Mouse (Mus musculus): ENCODE results near the gene Pctp.

Pctp gene

DNA sequence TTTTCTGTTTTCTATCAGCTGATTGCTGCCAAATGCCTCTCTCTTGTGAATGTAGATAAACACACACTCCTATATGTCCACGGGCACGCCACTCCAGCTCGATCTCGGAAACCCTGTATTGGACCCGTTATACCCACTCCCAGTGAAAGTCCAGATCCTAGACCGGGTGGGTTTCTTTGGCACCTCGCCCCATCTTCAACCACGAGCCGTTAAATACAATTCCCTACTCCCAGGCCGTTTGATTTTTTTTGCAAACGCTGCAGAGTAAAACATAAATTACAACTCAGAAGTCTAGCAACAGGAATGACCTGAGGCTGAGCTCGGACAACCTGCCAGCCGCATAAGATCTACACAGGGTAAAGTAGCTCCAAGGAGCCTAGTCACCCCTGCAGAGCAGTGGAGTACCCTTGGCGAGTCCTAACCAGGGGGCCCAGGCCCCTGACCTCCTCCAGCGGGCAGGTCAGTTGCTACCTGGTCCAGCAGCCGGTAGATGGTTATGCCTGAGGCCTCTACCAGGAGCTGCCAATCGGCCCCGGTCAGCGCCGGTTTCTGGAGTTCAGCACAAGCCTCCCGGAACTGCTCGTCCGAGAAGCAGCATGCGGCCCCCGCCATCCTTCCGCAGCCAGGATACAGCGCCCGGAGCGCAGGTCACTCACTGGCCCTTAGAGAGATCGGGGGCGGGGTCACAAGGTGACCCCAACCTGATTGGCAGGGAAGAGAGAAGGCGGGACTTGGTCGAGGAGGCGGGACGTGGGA is at the start of gene Pctp:
Pctp (minus strand) TSS at position 664 of the 756 bp plus-strand sequence.
- DNase-seq (ENCODE audit: low spot score) = peak; percentile 75

DNA sequence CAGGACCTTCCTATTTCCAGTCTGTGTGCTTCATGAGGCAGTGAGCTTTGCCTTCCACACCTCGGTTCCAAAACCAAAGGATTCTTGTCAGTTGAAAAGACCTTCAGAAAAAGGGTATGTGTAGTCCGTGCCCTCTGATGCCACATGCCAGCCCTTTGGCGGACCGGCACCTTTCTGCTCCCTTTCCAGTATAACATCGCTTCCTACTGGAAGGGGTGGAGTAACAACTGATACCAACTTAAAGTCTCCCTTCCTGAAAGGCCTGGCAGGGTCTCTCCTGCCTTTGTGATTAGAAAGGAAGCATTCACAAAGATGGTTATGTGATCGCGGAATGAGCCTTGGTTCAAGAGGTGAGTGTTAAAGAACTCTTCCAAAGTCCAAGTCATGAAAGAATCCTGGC is 47.3 kb upstream of the Pctp start:
- no peak for DNase-seq (ENCODE audit: low spot score)

DNA sequence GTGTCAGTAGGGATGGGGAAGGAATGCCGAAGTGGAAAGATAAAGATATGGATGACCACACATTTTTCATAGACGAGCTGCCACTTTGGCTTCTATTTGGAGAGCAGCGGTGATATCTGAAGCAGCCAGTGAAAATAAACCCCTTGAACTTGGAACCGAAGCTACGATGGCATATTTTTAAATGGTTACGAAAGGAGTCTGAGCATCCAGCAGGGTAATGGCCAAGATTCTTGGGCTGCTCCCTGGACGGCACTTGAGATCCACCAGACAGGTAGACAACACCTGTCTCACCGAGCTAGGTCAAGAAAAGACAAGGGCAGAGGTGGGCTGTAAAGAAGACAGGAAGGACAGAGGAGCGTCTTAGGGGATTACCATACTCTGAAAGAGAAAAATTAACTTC is 44.6 kb upstream of the Pctp start:
- no peak for DNase-seq (ENCODE audit: low spot score)

DNA sequence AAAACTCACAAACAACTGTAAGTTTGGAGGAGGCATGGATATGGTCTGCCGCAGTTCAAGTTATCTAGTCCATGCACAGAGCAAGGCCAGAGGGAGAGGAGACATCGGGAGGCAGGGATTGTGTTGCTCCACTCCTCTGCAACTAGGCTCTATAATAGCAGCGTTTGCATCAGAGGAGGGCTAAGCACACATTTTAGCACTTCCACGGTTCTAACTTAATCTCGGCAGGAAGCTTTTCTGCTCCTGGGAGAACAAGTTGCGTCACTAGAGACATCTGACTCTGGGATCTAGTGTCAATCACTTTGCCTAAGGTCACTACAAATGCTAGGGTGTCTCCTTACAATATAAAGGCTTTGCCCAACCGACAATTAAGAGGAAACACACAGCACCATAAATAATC is 43.5 kb upstream of the Pctp start:
- no peak for DNase-seq (ENCODE audit: low spot score)

DNA sequence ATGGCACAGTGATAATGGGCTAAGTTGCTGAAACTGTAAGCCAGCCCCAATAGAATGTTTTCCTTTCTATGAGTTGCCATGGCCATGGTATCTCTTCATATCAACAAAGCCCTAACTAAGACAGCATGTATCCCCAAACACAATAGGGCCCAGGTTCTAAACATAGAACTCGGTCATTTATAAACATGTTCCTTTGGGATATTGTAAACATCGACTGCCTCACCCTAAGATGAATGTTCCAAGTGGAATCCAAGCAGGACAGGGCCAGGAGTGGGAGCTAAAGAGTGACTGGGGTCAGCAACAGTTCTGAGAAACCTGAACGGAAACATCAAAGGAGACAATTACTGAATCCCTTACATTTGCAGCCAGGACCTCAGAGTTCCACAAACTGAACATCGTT is 41.8 kb upstream of the Pctp start:
- DNase-seq (ENCODE audit: low spot score) = no peak

DNA sequence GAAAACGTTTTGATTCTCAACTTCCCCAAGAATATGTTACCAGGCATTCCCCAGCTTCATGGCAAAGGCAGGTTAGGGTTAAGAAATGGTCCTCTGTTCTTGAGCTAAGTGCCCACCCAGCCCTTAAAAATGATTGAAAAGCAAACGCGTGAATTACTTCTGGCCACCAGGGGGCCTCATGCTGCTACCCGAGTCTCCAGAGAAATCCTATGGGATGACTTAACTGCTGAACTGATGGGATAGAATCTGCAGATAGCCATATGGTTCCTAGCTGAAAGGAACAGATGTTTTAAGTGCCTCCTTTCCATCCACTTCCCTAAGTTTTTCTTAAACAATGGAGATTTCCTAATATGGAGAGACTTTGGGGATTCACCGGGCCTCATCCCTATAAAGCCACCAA is 35.3 kb upstream of the Pctp start:
- peak; percentile 31 for DNase-seq (ENCODE audit: low spot score)

DNA sequence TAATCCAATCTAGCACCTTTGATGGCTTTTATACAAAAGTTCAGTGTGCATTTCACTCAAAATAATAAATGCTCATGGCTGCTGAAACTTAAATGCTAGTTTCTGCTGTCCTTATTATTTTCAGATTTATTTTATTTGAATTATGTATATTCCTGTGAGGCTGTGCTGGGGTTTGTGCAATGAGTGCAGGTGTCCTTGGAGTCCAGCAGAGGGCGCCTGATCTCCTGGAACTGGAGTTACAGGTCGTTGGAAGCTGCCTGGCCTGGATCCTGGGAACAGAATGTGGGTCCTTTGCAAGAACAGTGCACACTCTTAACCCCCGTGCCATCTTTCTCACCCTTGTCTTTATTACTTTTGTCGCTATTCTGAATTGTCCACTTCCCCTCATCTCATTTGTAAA is 33.7 kb upstream of the Pctp start:
- DNase-seq (ENCODE audit: low spot score) = no peak

DNA sequence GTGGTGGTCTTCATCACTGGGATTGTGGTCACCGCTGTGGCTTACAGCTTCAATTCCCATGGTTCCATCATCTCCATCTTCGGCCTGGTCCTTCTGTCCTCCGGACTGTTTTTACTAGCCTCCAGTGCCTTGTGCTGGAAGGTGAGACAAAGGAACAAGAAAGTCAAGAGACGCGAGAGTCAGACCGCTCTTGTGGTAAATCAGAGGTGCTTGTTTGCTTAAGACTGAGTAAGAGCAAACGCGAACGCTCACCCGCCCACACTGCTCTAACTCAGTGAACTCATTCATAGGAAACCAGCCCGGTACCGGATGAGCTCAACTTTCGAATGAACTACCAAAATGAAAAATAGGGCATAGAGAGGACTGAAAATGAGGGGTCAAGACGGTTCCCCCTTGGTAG is 32.8 kb upstream of the Pctp start:
- DNase-seq (ENCODE audit: low spot score) = no peak

DNA sequence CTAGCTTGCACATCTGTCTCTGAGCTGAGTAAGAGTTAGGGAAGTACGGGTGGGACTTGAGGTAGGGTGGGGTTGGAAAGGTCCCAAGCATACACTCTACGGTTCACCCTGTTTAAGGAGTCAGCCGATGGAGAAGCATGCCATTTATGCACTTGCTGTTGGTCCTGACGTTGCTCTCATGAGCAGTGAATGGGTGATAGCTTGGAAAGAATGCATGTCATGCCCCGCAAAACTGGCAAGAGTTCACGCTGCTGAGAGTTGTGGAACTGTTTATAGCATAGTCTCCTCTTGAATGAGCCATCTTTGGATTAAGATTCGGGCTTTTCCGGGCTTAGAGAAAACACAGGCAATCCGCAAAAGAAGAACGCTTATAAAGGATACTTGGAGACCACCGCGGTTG is 32.0 kb upstream of the Pctp start:
- DNase-seq (ENCODE audit: low spot score) = no peak

DNA sequence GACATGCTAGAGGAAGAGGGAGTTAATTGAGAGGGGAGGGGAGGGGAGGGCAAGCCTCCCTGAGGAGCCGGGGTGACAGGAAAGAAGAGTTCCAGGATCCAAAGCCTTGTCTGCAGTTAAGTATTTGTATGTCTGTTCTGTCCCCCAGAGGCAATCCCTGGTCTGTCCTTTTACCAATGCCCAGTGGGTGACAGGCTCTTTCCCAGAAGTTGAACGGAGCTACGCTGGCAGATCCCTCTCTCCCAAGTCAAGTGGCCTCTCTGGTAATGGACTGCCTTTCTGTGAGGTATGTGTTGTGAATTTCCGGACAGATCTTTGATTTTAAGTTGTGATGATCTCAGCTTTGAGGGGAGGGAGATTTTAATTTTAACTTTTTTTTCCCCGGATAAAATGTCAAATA is 30.7 kb upstream of the Pctp start:
- DNase-seq (ENCODE audit: low spot score) = no peak

DNA sequence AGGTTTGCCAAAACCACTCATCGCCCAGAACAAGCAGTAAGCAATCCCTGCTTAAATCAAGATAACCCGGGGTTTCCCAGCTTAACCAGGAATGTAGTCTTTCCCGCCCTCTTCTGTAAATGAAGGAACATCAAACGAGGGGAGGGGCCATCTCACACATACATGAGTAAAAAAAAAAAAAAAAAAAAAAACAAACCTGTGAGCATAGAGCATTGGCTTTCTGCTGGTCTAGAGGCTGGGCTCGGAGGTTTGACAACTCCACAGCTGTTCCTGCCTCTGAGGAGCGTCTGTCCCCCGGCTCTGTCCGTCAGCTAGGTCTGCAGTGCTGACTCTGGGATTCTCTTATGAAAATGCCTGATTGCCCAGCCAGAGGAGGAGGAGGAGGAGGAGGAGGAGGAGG is 30.1 kb upstream of the Pctp start:
- DNase-seq (ENCODE audit: low spot score) = no peak

DNA sequence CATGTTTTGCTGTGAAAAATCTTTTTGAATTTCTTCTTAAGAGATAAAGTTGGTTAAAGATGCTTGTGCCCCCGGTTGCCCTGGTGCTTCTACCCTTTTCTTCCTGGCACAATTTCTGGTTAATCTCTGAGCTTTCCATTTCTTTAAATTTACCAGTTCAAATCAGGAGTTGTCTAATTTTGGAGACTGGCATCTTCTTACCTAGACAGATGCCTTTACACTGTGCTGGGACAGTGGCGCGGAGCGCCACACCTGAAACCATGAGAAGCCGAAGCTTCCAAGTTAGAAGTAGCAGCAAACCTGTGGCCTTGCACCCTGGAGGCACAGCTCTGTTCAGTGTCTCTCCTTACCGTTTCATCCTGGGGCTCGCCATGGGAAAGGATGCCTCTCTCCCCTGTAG is 28.4 kb upstream of the Pctp start:
- DNase-seq (ENCODE audit: low spot score) = no peak

DNA sequence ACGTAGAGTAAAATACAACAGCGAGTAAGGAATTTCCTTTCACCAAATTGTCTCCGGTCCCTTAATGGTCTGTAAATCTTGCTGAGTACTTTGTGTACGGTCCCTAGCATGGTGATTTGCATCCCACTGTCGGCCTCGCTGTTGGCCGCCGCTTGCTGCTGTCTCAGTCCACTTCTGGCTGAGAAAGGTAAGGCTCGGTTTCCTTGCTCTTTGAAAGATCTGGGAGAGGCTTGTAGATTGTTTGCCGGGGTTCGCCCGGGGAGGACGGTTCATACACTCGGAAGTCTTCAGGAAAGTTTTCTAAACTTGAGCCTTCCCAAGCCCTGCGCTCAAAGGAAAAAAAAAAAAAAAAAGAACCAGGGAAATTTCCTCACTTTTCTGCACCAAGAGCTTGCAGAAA is 27.9 kb upstream of the Pctp start:
- peak; percentile 49 for DNase-seq (ENCODE audit: low spot score)

DNA sequence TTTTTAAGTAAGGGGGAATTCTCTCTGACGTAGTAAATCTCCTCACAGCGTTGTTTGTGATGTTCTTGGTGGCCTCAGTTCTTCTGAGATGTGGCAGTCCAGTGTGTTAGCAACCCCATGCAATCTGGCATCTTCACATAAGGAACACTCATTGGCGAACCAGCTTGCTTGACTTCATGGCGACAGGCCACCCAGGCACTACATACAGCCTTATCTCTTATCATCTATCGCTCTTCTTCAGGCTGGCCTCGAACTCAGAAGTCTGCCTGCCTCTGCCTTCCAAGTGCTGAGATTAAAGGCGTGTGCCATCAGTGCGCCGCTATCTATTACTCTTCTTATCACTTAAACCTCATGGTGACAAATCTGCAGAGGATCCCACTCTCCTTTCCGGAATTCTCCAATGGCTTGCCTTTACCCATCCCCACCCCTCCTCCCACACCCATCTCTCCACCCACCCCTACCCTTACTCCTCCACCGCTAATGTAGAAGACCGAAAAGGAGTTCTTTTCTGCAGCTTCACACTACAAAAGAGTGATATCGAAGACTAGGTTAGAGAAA is 27.2 kb upstream of the Pctp start, which contains the start of gene Tmem100:
Tmem100 (plus strand) TSS at position 508 of the 558 bp plus-strand sequence.
- DNase-seq (ENCODE audit: low spot score) = no peak

DNA sequence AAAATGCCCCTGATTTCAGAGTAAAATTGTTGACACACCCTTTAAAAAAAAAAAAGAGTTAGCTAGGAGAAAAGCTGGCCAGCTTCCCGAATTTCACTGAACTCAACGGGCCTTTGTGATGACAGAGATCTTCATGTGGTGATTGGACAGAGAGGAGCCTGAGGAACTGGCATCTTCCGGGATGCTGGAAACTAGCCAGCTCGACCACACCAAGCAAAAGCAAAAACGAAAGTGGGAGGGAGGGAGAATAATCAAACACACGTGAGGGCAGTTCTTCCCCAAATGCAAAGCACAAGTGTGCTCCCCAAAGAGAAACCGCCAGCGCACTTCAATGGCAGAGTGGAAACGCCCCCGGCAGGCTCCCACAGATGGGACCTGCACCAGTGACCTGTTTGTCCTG is 26.7 kb upstream of the Pctp start:
- DNase-seq (ENCODE audit: low spot score) = peak; percentile 38

DNA sequence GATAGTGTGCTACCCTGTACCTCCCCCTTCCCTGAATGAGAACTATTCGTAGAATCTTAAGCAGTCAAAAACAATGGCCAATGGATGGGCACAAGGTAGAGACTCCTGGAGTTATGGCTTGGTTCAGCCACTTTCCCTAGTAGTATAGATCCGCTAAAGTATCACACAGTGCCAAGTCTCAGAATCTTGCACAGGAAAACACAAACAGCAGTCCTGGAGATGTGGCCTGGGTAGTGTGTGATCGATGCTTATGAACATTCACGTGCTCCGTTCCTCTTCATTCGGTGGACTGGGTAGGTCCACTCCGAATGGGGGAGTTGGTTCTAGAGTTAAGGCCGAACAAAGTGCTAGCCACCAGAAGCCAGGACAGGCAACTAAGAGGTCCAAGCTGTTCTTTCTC is 26.1 kb upstream of the Pctp start:
- DNase-seq (ENCODE audit: low spot score) = no peak

DNA sequence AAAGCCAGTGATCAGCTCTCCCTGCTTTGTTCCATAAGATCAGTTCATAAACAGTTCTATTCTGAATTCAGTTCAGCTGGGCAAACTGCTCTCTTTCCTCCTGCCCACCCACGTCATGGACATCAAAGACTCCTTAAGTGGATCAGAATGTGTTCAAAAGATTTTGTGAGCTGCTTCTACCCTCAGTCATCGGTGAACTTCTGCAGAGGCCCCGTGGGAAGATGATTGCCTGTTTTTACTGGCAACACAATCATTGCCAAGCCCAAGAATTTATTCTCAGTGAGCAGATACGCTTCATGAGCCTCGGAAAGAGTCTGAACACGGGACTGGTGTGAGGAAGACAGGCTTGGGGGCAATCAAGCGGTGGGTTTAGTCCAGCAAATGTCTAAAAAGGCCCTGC is 24.5 kb upstream of the Pctp start:
- no peak for DNase-seq (ENCODE audit: low spot score)

DNA sequence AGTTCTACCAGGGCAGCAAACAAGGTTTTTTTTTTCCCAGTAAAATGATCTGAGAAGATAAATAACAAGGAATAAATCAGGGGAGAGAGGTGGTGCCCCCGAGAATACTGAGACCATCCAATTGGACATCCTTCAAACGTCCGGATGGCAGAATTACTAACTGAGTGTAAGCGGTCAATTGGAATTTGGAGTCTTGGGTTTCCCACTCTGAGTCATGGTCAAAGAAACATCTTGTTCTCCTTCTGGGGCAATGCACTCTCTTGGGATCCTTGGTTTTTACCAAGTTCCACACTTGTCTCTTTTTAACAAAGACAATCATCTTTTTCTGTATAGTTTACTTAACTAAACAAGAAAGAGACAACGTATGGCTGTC is 24.1 kb upstream of the Pctp start:
- no peak for DNase-seq (ENCODE audit: low spot score)

DNA sequence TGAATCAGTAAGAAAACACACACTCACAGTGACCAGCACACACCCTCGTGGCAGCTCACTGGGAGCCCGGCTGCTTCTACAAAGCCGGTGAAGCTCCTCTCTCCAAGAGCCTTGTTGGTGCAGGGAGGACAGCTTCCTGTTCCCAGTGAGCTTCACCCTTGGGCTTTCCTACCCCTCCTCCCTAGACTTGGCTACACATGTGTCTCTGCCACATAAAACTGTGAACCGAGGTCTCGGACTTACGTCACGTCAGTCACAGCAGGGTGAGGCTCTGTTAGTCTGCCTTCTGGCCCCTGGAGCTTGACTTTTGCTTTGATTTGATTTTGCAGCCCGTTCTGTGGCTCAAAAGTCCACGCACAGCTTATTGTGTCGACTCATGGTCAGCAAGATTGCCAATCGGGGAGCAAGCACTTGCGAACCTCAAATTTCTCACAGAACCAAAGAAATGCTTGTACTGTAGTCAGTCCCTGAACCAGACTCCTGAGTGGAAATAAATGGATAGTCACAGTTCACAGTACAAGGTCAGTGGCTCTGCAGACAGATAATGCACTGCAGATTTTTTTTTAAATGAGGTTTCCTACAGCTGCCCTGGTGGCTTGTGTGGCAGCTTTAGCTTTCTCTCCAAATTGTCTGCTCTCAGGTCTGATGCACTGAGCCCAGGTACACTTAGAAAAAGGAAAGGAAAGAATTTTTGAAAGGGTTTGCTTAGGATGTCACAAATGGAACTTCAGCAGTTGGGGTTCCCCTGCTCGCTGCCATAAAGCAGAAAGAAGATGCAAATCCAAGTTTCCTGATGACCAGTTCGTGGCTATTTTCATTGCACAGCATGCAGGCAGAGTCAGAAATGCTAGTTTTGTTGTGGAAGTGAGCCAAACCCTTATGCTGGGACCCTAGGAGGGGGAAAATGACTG is 23.5 kb upstream of the Pctp start:
- no peak for DNase-seq (ENCODE audit: low spot score)

DNA sequence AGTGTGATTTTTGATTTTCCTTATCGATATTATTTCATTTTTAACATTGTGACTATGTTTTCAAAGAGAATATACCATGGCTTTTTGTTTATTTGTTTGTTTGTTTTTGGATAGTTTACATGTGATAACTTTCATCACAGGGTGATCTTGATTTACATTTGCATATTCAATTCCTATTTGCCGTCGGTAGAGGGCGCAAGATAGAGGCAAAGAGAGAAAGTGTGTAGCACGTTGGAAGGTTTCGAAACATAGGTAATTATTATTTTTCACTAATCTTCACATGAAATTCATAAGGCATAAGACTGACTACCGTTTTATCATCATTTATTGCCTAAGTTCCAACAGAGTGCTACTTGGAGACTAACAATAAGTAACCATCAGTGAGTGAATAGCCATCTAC is 16.5 kb upstream of the Pctp start:
- DNase-seq (ENCODE audit: low spot score) = peak; percentile 32

DNA sequence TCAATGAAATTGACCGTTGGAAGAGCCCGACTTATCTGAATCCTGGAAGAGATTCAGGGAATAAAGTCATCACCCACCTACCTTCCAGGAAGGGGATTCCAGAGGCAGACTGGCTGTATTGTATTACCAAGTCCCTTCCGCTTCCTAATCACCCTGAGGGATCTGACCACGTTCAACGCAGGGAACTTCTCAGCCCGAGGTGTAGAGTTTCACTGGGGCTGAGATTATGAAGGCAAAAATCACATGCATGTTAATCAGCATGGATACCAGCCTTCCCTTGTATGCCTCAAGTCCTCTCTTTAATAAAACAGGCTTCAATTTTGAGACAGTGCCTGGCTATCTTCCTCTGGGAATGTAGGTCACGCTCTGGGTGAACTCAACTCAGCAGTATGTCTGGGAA is 12.6 kb upstream of the Pctp start:
- DNase-seq (ENCODE audit: low spot score) = no peak

DNA sequence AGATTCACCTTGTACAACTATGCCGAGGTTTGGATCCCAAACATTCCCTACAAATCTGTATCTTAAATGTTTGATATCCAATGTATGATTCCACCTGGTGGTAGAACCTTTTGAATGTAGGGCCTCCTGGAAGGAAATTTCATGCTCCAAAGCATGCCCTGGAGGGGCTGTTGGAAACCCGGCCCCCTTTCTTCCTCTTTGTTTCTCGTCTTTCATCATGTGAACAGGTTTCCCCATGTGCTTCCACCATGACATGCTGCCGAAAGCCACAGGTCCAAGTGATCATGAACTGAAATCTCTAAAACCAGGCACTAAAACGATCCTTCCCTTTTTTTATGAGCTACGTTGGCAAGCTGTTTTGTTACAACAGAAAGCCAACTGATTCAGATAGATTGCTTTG is 11.0 kb upstream of the Pctp start:
- DNase-seq (ENCODE audit: low spot score) = no peak

All from MN1 (cell line).